Mouse (Mus musculus) liver, embryonic 15.5 days (tissue): ENCODE results near the gene Sult6b2. TPM values are rescaled to one million over a fixed set of nuclear protein-coding genes. Genes with fewer than 3 reads are reported as not detected.
A peak's percentile ranks its signal among the peaks of the same experiment; 100 is the strongest.

ENCODE experiments used
- ATAC-seq: fragments of 200-750 bp; cut with Nextera tagmentation; 2 replicates; pipeline ENCODE4 v1.8.0; 2017; ENCODE audit warnings: moderate number of reproducible peaks, mild to moderate bottlenecking, moderate library complexity; ENCODE audit not compliant: insufficient read depth
- H3K27ac ChIP-seq: fragments of 300-500 bp; sonication (generic); replicated peaks from 2 replicates; pipeline ENCODE4 v1.5.1; 2015; ENCODE audit warnings: mild to moderate bottlenecking, inconsistent platforms
- H3K27me3 ChIP-seq: fragments of 300-500 bp; sonication (generic); 2 replicates; pipeline ENCODE4 v1.6.1; 2015; ENCODE audit warnings: mild to moderate bottlenecking, inconsistent platforms
- H3K36me3 ChIP-seq: fragments of 300-500 bp; sonication (generic); replicated peaks from 2 replicates; pipeline ENCODE4 v1.6.1; 2015; ENCODE audit warnings: moderate library complexity, mild to moderate bottlenecking, inconsistent platforms
- H3K4me1 ChIP-seq: fragments of 300-500 bp; sonication (generic); replicated peaks from 2 replicates; pipeline ENCODE4 v1.6.1; 2015; ENCODE audit warnings: inconsistent platforms
- H3K4me2 ChIP-seq: fragments of 300-500 bp; sonication (generic); 2 replicates; pipeline ENCODE4 v1.6.1; 2015; ENCODE audit warnings: moderate library complexity, mild to moderate bottlenecking, inconsistent platforms
- H3K4me3 ChIP-seq: fragments of 300-500 bp; sonication (generic); replicated peaks from 2 replicates; pipeline ENCODE4 v1.5.1; 2015; ENCODE audit warnings: mild to moderate bottlenecking, inconsistent platforms
- H3K9ac ChIP-seq: fragments of 300-500 bp; sonication (generic); 2 replicates; pipeline ENCODE4 v1.6.1; 2015; ENCODE audit warnings: moderate library complexity, mild to moderate bottlenecking, inconsistent platforms
- H3K9me3 ChIP-seq: fragments of 300-500 bp; sonication (generic); replicated peaks from 2 replicates; pipeline ENCODE4 v1.6.1; 2016; ENCODE audit warnings: inconsistent platforms
- WGBS: fragments of 180-500 bp; shearing (Covaris S2); methylation state at CpG from one replicate; pipeline ENCODE4 v1.1.7; 2015; ENCODE audit warnings: mixed read lengths; ENCODE audit not compliant: insufficient replicate concordance; 5-methylcytosine and 5-hydroxymethylcytosine counted together
- polyA plus RNA-seq: library from polyadenylated mRNA; unstranded; fragments of >200 nt; fragmentation: Nextera tagmentation; extraction: Ambion mirVana; gene quantifications from 2 replicates; pipeline ENCODE4 v1.2.1, GENCODE M21; 2015

Gene Sult6b2
- polyA plus RNA-seq, 1 experiment from 2014 or later, result 0.03 TPM

DNA sequence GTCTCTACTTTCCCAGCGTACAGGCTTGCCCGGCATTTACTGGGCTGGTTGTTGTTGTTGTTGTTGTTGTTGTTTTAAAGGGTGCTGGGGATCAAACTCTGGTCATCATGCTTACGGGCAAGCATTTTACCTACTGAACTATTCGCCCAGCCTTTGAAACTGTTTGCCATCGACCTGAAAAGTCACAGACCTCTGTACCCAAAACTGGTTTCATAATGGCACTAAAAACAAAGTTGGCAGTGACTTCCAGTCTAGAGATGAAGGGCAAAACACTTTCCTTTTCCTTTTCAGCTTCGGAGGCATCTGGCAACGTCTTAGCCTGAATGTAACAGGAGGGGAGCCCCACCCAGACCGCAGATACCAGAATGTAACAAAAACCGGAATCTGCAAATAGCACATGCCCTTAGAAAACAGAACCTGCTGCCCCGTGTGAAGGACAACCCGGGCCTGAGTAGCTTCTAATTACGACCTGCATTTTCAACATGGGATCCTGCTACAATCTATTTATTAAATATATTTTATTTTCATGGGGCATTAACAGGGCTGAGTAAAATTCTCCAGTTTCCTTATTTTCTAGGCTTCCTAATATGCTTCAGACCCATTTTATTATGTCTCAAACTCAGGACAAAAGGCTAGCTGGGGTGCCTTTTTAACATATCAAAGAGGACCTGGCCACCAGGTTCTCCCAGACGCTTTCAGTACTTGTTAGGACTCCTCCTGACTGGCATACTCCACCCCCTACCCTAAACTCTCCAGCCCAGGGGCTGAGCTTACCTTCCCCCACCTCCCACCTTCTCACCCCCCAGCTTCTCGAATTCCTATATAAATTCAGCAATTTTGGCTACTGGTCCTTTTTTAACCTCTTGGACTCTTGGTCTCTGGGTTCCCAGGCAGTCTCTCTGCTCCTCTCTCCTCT is 51.7 kb downstream of the Sult6b2 start:
- Histone ChIP-seq H3K27me3 (no peaks in the 10 kb centered on the region), H3K4me3 (no peak overlapping the region), H3K27ac (0 out of 2 replicates have a peak overlapping the region, but pooled peaks have one; percentile 29), H3K4me2 (0 out of 2 replicates have a peak overlapping the region, but pooled peaks have one; percentile 9), H3K9me3 (no peaks in the 10 kb centered on the region), H3K4me1 (peaks cover 23% of the 10 kb centered on the region), H3K36me3 (no peaks in the 10 kb centered on the region), H3K9ac (no peak overlapping the region)
- WGBS, result 27% methylated on average over 14 of the region's 14 CpGs
- no peak for ATAC-seq

DNA sequence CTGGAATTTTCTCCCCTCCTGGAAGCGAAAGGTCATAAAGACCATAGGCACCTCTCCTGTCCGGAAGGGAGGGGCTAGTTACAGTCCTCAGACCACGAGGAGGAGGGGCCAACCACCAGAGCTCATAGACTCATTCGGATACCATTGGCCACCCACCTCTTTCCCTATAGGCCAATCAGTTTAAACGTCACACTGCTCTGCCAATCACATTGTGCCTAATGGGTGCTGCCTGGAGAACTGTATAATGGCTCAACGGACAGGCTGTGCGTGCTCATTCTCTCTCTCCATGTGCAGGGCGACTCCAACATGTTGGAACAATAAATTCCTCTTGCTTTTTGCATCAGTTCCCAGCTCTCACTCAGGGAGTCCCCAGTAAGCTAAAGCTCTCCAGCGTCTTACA is 52.9 kb downstream of the Sult6b2 start:
- H3K27ac ChIP-seq, result no peak overlapping the region
- H3K4me2 ChIP-seq, result no peak overlapping the region
- ATAC-seq, result no peak
- no peak overlapping the region for H3K9ac ChIP-seq
- WGBS, result 57% methylated on average over 9 of the region's 9 CpGs
- H3K4me3 ChIP-seq, result no peak overlapping the region
- H3K27me3 ChIP-seq, result no peaks in the 10 kb centered on the region
- peaks cover 23% of the 10 kb centered on the region for H3K4me1 ChIP-seq
- no peaks in the 10 kb centered on the region for H3K9me3 ChIP-seq
- no peaks in the 10 kb centered on the region for H3K36me3 ChIP-seq

DNA sequence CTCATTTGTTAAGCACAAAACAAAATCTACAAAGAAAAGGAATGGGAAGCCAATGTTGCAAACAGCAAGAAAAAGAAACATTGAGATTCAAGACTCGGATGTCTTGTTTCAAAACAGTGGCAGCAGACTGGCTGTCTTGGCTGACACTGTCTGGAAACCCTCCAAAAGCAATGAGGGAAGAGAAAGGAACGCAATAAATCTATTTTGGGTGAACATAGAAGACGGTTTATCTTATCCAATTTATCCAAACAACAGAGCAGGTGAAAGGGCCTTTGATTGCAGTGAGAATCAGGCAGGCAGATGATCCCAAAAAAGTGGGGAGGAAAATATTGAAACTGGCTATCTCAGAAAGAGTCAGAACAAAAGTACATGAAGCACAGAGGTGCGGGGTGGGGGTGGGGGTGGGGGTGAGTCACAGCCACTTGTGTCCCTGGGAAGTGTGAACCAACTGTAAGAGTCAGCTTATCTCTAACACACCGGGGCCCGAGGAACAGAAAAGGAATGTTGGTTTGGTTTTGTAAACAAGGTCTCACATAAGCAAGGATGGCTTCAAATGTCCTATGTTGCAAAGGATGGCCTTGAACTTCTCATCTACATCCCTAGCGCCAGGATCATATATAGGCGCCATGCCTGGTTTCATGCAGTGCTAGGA is 56.1 kb downstream of the Sult6b2 start:
- no peaks in the 10 kb centered on the region for H3K9me3 ChIP-seq
- 34% methylated on average over 8 of the region's 8 CpGs for WGBS
- H3K27ac ChIP-seq, result no peak overlapping the region
- ATAC-seq, result no peak
- H3K4me2 ChIP-seq, result no peak overlapping the region
- H3K27me3 ChIP-seq, result no peaks in the 10 kb centered on the region
- no peak overlapping the region for H3K9ac ChIP-seq
- H3K36me3 ChIP-seq, result no peaks in the 10 kb centered on the region
- H3K4me3 ChIP-seq, result no peak overlapping the region
- H3K4me1 ChIP-seq, result peaks cover 16% of the 10 kb centered on the region

DNA sequence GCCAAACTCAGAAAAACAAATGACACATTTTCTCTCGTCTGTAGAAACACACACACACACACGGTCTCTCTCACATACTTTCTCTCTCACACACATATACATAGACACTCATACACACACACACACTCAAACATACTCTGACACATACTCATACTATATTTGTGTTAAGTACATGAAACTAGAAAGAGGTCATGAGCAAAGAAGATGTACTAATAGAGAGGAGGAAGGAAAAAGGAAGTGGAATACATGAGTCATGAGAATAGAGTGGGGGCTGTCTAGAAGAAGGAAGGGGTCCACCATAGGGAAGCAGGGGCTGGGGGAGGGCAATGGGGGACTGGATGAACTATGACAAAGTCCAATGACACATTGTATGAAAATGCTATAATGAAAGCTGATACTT is 57.1 kb downstream of the Sult6b2 start:
- Histone ChIP-seq H3K27me3 (no peaks in the 10 kb centered on the region), H3K36me3 (no peaks in the 10 kb centered on the region), H3K4me2 (0 out of 2 replicates have a peak overlapping the region, but pooled peaks have one; percentile 21), H3K4me1 (peaks cover 6% of the 10 kb centered on the region), H3K9me3 (no peaks in the 10 kb centered on the region), H3K9ac (no peak overlapping the region), H3K4me3 (no peak overlapping the region), H3K27ac (no peak overlapping the region; the same call in 1 of the 2 replicates)
- 29% methylated on average over 2 of the region's 2 CpGs for WGBS
- no peak for ATAC-seq

DNA sequence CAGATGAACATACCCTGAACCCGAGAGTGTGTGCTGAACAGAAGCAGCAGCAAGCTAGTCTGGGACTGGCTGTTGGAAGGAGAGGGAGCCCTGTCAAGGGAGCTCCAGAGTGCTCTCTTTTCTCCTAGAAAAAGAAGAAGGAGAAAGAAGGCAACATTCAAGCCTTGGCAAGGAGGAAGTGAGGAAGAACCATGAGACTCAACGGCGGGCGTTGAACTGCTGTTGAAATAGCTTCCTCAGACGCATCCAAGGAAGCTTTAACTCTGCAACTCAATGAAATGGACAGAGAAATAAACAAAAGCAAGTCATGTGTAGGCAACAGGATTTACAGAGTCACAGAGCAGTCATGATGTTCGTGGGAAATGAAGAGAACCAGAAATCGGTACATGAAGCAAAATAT is 57.5 kb downstream of the Sult6b2 start:
- no peaks in the 10 kb centered on the region for H3K27me3 ChIP-seq
- H3K4me3 ChIP-seq, result no peak overlapping the region
- H3K27ac ChIP-seq, result no peak overlapping the region; the same call in 1 of the 2 replicates
- no peaks in the 10 kb centered on the region for H3K36me3 ChIP-seq
- no peak; the same call in 1 of the 2 replicates for ATAC-seq
- H3K9ac ChIP-seq, result no peak overlapping the region
- 0 out of 2 replicates have a peak overlapping the region, but pooled peaks have one; percentile 21 for H3K4me2 ChIP-seq
- peaks cover 2% of the 10 kb centered on the region; the same call in 1 of the 2 replicates for H3K4me1 ChIP-seq
- WGBS, result 35% methylated on average over 7 of the region's 7 CpGs
- H3K9me3 ChIP-seq, result no peaks in the 10 kb centered on the region

DNA sequence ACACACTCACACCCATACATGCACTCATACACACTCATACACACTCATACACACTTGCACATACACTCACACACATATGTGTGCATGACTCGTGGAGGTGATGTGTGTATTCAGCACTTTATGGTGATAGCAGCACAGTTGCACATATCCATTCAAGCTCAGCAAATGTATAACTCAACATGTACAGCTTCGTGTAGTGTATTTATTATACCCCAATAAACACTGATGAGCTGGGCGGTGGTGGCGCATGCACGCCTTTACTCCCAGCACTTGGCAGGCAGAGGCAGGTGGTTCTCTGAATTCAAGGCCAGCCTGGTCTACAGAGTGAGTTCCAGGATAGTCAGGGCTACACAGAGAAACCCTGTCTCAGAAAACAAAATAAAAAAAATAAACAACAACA is 58.8 kb downstream of the Sult6b2 start:
- Histone ChIP-seq H3K27ac (no peak overlapping the region), H3K4me3 (no peak overlapping the region), H3K36me3 (no peaks in the 10 kb centered on the region), H3K27me3 (no peaks in the 10 kb centered on the region), H3K9ac (no peak overlapping the region), H3K9me3 (no peaks in the 10 kb centered on the region), H3K4me1 (no peaks in the 10 kb centered on the region), H3K4me2 (no peak overlapping the region)
- ATAC-seq, result no peak
- whole genome bisulfite sequencing, result 81% methylated on average over 5 of the region's 5 CpGs

DNA sequence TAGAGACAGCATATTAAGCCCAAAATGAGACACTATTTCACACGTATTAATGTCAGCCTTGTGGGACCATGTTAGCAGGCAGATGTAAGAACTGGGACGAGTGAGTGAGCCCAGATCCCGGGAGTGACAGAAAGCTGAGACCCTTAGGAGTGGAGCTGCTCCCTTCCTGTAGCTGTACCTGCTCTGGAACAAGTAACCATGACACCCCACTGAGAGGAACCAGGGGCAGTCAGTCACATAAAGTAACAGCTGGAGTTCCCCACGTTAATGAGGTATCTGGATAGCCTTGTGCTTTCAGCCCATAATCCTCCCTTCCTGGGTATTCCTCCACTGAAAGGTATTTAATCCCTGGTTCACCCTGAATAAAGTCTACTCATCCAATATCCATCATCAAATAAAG is 61.1 kb downstream of the Sult6b2 start:
- H3K4me2 ChIP-seq, result no peak overlapping the region
- H3K9ac ChIP-seq, result no peak overlapping the region
- 62% methylated on average over 4 of the region's 4 CpGs for WGBS
- no peak for ATAC-seq
- H3K36me3 ChIP-seq, result no peaks in the 10 kb centered on the region
- no peaks in the 10 kb centered on the region for H3K9me3 ChIP-seq
- H3K4me3 ChIP-seq, result no peak overlapping the region
- no peaks in the 10 kb centered on the region for H3K4me1 ChIP-seq
- H3K27me3 ChIP-seq, result no peaks in the 10 kb centered on the region
- no peak overlapping the region for H3K27ac ChIP-seq

DNA sequence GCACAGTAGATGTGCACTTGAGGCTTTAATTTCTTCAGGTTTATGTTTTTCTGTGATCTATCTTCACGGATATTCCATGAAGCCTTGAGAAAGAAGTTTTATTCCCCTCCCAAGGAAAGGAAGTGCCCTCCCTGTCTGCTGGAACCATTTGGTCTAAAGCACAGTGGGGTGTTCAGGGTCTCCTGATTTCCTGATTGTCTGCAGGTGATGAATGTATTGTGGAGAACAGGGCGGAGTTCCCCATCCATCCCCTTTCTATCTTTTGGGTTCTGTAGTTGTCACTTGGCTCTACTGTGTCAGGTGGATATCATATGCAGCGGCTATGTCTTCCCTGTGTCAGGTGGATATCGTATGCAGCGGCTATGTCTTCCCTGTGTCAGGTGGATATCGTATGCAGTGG is 62.5 kb downstream of the Sult6b2 start:
- WGBS, result 75% methylated on average over 6 of the region's 6 CpGs
- Histone ChIP-seq H3K9ac (no peak overlapping the region), H3K4me1 (peaks cover 7% of the 10 kb centered on the region; the same call in 1 of the 2 replicates), H3K27me3 (no peaks in the 10 kb centered on the region), H3K4me2 (no peak overlapping the region), H3K9me3 (no peaks in the 10 kb centered on the region), H3K36me3 (no peaks in the 10 kb centered on the region), H3K27ac (no peak overlapping the region), H3K4me3 (no peak overlapping the region)
- ATAC-seq, result no peak

DNA sequence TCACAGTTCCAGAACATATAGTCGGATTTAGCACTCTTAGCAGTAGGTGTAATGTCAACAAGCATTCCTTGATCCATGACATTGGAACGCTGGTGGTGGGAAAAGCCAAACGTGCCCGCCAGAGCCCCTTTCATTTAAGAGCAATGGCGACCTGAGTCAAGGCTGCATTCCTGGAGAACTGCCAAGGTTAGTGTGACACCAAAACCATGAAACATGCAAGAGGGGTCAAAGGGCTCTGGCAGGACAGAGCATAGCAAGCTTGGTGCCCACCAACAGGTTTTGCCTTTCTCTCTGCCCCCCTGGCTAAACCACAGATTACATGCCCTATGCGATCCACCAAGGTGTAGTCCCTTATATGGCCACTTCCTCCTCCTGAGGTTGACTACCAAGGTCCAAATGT is 65.7 kb downstream of the Sult6b2 start:
- no peaks in the 10 kb centered on the region for H3K36me3 ChIP-seq
- H3K4me1 ChIP-seq, result peaks cover 7% of the 10 kb centered on the region; the same call in 1 of the 2 replicates
- no peak overlapping the region for H3K4me3 ChIP-seq
- peak overlapping the region; percentile 30; the same call in 1 of the 2 replicates for H3K27ac ChIP-seq
- no peak overlapping the region for H3K4me2 ChIP-seq
- no peaks in the 10 kb centered on the region for H3K27me3 ChIP-seq
- H3K9me3 ChIP-seq, result no peaks in the 10 kb centered on the region
- ATAC-seq, result no peak
- 56% methylated on average over 6 of the region's 6 CpGs for WGBS
- H3K9ac ChIP-seq, result no peak overlapping the region

DNA sequence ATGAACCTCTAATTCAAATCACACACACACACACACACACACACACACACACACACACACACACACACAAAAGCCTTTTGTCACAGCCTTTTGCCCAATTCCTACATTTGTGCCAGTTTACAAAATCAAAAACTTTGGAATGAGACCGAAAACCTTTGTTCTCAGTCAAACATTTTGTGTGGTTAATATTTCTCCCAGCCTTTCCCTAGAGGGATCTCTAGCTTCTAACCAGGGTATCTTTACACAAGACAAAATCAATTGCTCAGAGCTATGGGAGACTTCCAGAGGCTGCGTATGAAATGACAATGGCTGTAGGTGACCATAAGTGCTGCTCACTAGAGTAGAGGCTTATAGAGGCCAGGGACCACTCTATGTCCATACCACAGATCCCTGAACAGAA is 66.1 kb downstream of the Sult6b2 start:
- no peak overlapping the region for H3K9ac ChIP-seq
- peaks cover 7% of the 10 kb centered on the region; the same call in 1 of the 2 replicates for H3K4me1 ChIP-seq
- WGBS, result 69% methylated on average over 2 of the region's 2 CpGs
- no peak overlapping the region for H3K4me2 ChIP-seq
- H3K4me3 ChIP-seq, result no peak overlapping the region
- ATAC-seq, result peak; percentile 49; the same call in 1 of the 2 replicates
- no peaks in the 10 kb centered on the region for H3K9me3 ChIP-seq
- no peaks in the 10 kb centered on the region for H3K36me3 ChIP-seq
- H3K27me3 ChIP-seq, result no peaks in the 10 kb centered on the region
- peak overlapping the region; percentile 30; the same call in 1 of the 2 replicates for H3K27ac ChIP-seq
